Mouse (Mus musculus) limb, embryonic 11.5 days (tissue): ENCODE results near the gene Slc4a8. TPM values are rescaled to one million over a fixed set of nuclear protein-coding genes. Genes with fewer than 3 reads are reported as not detected.

Source experiments
- ATAC-seq: fragments of 200-750 bp; cut with Nextera tagmentation; 2 replicates; pipeline ENCODE4 v1.8.0; 2017; ENCODE audit warnings: low read depth; ENCODE audit not compliant: insufficient number of reproducible peaks, low FRiP score, low TSS enrichment
- DNase-seq: peaks from one replicate; pipeline ENCODE4 v3.0.0-alpha.2; 2015; ENCODE audit warnings: low spot score
- H3K27ac ChIP-seq: fragments of 300-500 bp; sonication (generic); replicated peaks from 2 replicates; pipeline ENCODE4 v1.5.1; 2014; ENCODE audit warnings: low read depth, mild to moderate bottlenecking, low read length
- H3K27me3 ChIP-seq: fragments of 300-500 bp; sonication (generic); 2 replicates; pipeline ENCODE4 v1.6.1; 2014; ENCODE audit warnings: mild to moderate bottlenecking, low read length, mixed read lengths; ENCODE audit not compliant: control insufficient read depth, insufficient read depth
- H3K36me3 ChIP-seq: fragments of 300-500 bp; sonication (generic); 2 replicates; pipeline ENCODE4 v1.6.1; 2014; ENCODE audit warnings: mild to moderate bottlenecking, low read length, moderate library complexity, mixed read lengths; ENCODE audit not compliant: control insufficient read depth, insufficient read depth
- H3K4me1 ChIP-seq: fragments of 300-500 bp; sonication (generic); 2 replicates; pipeline ENCODE4 v1.6.1; 2014; ENCODE audit warnings: low read length, mixed read lengths; ENCODE audit not compliant: control insufficient read depth, insufficient read depth
- H3K4me2 ChIP-seq: fragments of 300-500 bp; sonication (generic); 2 replicates; pipeline ENCODE4 v1.6.1; 2014; ENCODE audit warnings: low read depth, mild to moderate bottlenecking, moderate library complexity; ENCODE audit not compliant: severe bottlenecking
- H3K4me3 ChIP-seq: fragments of 300-500 bp; sonication (generic); 2 replicates; pipeline ENCODE4 v1.5.1; 2014; ENCODE audit warnings: low read depth, low read length
- H3K9ac ChIP-seq: fragments of 300-500 bp; sonication (generic); 2 replicates; pipeline ENCODE4 v1.6.1; 2014; ENCODE audit warnings: mild to moderate bottlenecking, low read length
- H3K9me3 ChIP-seq: fragments of 300-500 bp; sonication (generic); 2 replicates; pipeline ENCODE4 v1.6.1; 2016; ENCODE audit warnings: low read length; ENCODE audit not compliant: control insufficient read depth
- WGBS: fragments of 180-500 bp; shearing (Covaris S2); extraction: QIAGEN DNeasy Blood & Tissue Kit; methylation state at CpG from one replicate; pipeline ENCODE4 v1.1.7; 2014; 5-methylcytosine and 5-hydroxymethylcytosine counted together
- polyA plus RNA-seq: library from polyadenylated mRNA; unstranded; fragments of >200 nt; fragmentation: Nextera tagmentation; extraction: Ambion mirVana; gene quantifications from 2 replicates; pipeline ENCODE4 v1.2.1, GENCODE M21; 2014

Gene Slc4a8
- polyA plus RNA-seq, 1 experiment from 2014 or later: 6.6 TPM

- Histone ChIP-seq H3K4me1 (0 out of 2 replicates have a peak, but pooled peaks cover 3% of the 10 kb centered on the region), H3K36me3 (no peaks in the 10 kb centered on the region), H3K9me3 (no peaks in the 10 kb centered on the region), H3K9ac (no peak overlapping the region), H3K27ac (no peak overlapping the region), H3K4me3 (peak overlapping the region; percentile 20; the same call in 1 of the 2 replicates), H3K27me3 (no peaks in the 10 kb centered on the region), H3K4me2 (peak overlapping the region; percentile 13; the same call in 1 of the 2 replicates)
- DNase-seq: no peak
- 3% methylated on average over 26 of the region's 27 CpGs for WGBS
- ATAC-seq: no peak
Observed at GRCm38 (mm10) chr15:100747121-100747963, 14.2 kb upstream of the Slc4a8 start.

DNA sequence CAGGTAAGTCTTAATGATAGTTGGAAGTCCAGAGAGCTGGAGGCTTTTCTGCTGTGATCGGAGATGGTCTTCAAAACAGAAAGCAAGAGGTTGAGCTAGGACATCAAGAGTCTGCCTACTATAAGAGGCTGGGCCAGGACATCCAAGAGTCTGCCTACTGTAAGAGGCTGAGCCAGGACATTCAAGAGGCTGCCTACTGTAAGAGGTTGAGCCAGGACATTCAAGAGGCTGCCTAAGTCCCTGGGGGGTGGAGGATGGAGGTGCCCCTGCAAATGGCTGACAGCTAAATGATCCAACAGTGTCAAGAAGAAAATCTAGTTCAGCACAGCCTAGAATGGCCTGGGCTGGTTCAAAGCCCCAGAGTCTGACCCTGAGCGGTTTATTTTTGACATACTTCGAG, 13.0 kb upstream of the Slc4a8 start:
- no peak overlapping the region for H3K27ac ChIP-seq
- no peak for ATAC-seq
- no peak overlapping the region for H3K4me2 ChIP-seq

DNA sequence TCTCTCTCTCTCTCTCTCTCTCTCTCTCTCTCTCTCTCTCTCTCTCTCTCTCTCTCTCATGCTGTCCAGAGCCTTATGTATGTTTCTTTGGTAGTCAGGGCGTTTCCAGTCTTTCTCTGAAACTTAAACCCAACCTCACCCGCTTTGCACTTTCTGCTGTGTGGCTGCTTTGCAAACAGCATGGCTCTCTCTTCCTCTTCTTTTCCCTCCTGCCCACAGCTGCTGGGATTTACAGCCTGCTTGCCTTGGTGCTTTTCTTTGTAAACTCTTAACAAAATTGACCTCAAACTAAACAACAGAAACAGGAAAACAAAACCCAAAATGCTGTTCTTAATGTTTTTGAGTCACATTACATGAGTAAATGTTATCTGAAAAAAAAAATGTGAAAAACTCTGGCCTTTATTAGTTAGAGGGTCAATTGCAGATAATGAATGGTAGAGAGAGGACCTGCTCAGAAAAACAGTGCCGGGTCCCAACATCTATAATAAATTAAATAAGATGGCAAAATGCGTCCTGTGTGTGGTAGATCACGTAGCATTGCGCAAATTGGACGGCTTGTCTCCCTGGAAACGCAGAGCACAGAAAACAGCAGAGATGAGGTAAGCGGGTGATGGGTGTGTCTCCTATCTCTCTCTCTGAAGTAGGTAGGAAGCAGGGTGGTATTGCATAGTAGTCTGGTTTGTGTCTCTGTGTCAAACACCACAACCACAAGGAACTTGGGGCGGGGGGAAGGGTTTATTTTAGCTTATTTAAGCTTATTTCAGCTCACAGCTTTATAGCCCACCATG, 11.6 kb upstream of the Slc4a8 start:
- Histone ChIP-seq H3K36me3 (no peaks in the 10 kb centered on the region), H3K27ac (no peak overlapping the region), H3K9me3 (no peaks in the 10 kb centered on the region), H3K9ac (no peak overlapping the region), H3K27me3 (no peaks in the 10 kb centered on the region), H3K4me1 (0 out of 2 replicates have a peak, but pooled peaks cover 3% of the 10 kb centered on the region), H3K4me3 (no peak overlapping the region), H3K4me2 (no peak overlapping the region)
- DNase-seq: no peak
- ATAC-seq: no peak
- WGBS: 73% methylated on average over 10 of the region's 10 CpGs

More for the DNA sequence above, 13.0 kb upstream of the Slc4a8 start:
- Histone ChIP-seq H3K9me3 (no peaks in the 10 kb centered on the region), H3K4me1 (0 out of 2 replicates have a peak, but pooled peaks cover 3% of the 10 kb centered on the region), H3K36me3 (no peaks in the 10 kb centered on the region), H3K4me3 (no peak overlapping the region), H3K27me3 (no peaks in the 10 kb centered on the region), H3K9ac (no peak overlapping the region)
- 91% methylated on average over 3 of the region's 3 CpGs for WGBS
- no peak for DNase-seq

- DNase-seq (no peak), ATAC-seq (no peak)
- no peaks in the 10 kb centered on the region for H3K4me1 ChIP-seq
- H3K27me3 ChIP-seq: no peaks in the 10 kb centered on the region
- no peak overlapping the region for H3K27ac ChIP-seq
- H3K36me3 ChIP-seq: no peaks in the 10 kb centered on the region
- H3K4me3 ChIP-seq: no peak overlapping the region
- H3K9ac ChIP-seq: no peak overlapping the region
- WGBS: 71% methylated on average over 2 of the region's 2 CpGs
- no peak overlapping the region for H3K4me2 ChIP-seq
- no peaks in the 10 kb centered on the region for H3K9me3 ChIP-seq
Observed at GRCm38 (mm10) chr15:100752439-100752838, 9.1 kb upstream of the Slc4a8 start.

GRCm38 (mm10) chr15:100753045-100753444, 8.5 kb upstream of the Slc4a8 start:
- no peak for ATAC-seq
- no peak for DNase-seq
- Histone ChIP-seq H3K4me2 (no peak overlapping the region), H3K4me1 (no peaks in the 10 kb centered on the region), H3K27me3 (no peaks in the 10 kb centered on the region), H3K9ac (no peak overlapping the region), H3K9me3 (no peaks in the 10 kb centered on the region), H3K4me3 (no peak overlapping the region), H3K27ac (no peak overlapping the region), H3K36me3 (no peaks in the 10 kb centered on the region)
- WGBS: 78% methylated on average over 5 of the region's 5 CpGs

DNA sequence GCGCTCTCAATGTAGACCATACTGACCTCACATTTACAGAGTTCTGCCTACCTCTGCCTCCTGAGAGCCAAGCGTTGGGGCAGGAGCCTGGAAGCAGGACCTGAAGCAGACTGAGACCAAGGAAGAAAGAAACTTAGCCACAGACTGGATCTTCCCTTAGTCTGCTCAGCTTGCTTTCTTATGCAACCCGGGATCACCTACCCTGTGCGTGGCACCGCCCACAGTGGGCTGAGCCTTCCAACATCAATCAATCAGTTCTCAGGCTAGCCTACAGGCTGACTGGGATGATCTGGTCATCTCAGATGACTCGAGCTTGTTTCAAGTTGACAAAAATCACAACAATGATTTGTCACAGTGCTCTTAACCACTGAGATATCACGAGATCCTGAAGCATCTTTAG, 7.5 kb upstream of the Slc4a8 start:
- ATAC-seq: no peak
- H3K4me1 ChIP-seq: no peaks in the 10 kb centered on the region
- WGBS: 39% methylated on average over 7 of the region's 7 CpGs
- H3K9ac ChIP-seq: no peak overlapping the region
- no peak overlapping the region for H3K4me3 ChIP-seq
- no peaks in the 10 kb centered on the region for H3K36me3 ChIP-seq
- H3K4me2 ChIP-seq: no peak overlapping the region
- no peak overlapping the region for H3K27ac ChIP-seq
- no peaks in the 10 kb centered on the region for H3K27me3 ChIP-seq
- H3K9me3 ChIP-seq: no peaks in the 10 kb centered on the region
- no peak for DNase-seq

GRCm38 (mm10) chr15:100754805-100755497, 6.6 kb upstream of the Slc4a8 start:
- no peak for DNase-seq
- H3K27me3 ChIP-seq: no peaks in the 10 kb centered on the region
- no peak overlapping the region for H3K4me2 ChIP-seq
- H3K4me1 ChIP-seq: no peaks in the 10 kb centered on the region
- no peak for ATAC-seq
- no peaks in the 10 kb centered on the region for H3K36me3 ChIP-seq
- no peak overlapping the region; the same call in 1 of the 2 replicates for H3K9ac ChIP-seq
- 12% methylated on average over 11 of the region's 11 CpGs for WGBS
- no peak overlapping the region for H3K27ac ChIP-seq
- H3K4me3 ChIP-seq: no peak overlapping the region
- H3K9me3 ChIP-seq: no peaks in the 10 kb centered on the region

DNA sequence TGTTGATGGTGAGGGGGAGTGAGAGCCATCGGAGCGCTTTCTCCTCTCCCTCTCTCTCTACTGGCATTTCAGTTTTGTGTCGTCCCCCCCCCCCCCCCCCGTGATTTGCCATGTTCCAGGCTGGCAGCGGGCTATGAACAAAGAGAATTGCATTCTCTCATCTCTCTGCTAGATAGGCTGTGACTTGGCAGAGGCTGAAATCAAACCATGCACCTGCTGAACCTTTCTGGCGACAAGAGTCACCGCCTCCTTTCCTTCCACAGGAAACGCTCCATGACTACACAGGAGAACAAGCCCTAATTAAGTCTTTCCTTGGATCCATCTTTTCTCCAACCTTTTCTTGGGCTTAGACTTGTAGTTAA, 6.1 kb upstream of the Slc4a8 start:
- no peaks in the 10 kb centered on the region for H3K36me3 ChIP-seq
- WGBS: 48% methylated on average over 6 of the region's 8 CpGs
- H3K9ac ChIP-seq: no peak overlapping the region
- no peaks in the 10 kb centered on the region for H3K27me3 ChIP-seq
- H3K9me3 ChIP-seq: no peaks in the 10 kb centered on the region
- no peak overlapping the region for H3K4me2 ChIP-seq
- no peak for ATAC-seq
- DNase-seq: no peak
- no peak overlapping the region for H3K27ac ChIP-seq
- no peaks in the 10 kb centered on the region for H3K4me1 ChIP-seq
- H3K4me3 ChIP-seq: no peak overlapping the region
